Mouse (Mus musculus) CH12.LX (cell line): ENCODE results near the gene Card11. TPM values are rescaled to one million over a fixed set of nuclear protein-coding genes. Genes with fewer than 3 reads are reported as not detected.

ENCODE experiments used
- DNase-seq: peaks from one replicate; pipeline ENCODE4 v3.0.0-alpha.2; 2013; ENCODE audit errors: extremely low read depth
- H3K27ac ChIP-seq: 2 replicates; pipeline ENCODE4 v1.5.1; 2012; ENCODE audit warnings: low read depth, mild to moderate bottlenecking, control low read depth, moderate library complexity; ENCODE audit not compliant: insufficient read depth
- H3K27me3 ChIP-seq: replicated peaks from 2 replicates; pipeline ENCODE3; 2012; ENCODE audit warnings: inconsistent platforms
- H3K36me3 ChIP-seq, 2 experiments: replicated peaks in 1 of 2; 2 replicates each; pipeline versions ENCODE3 to v1.6.1; 2012; ENCODE audit warnings: inconsistent platforms in 1 of 2, low read length in 1 of 2, mild to moderate bottlenecking in 1 of 2, mixed read lengths in 1 of 2, moderate library complexity in 1 of 2; ENCODE audit not compliant: control insufficient read depth in 1 of 2, insufficient read depth in 1 of 2
- H3K4me1 ChIP-seq, 2 experiments: 2 replicates each; pipeline ENCODE4 v1.6.1; 2012; ENCODE audit warnings: inconsistent platforms in 1 of 2, moderate library complexity in 1 of 2; ENCODE audit not compliant: insufficient read depth in 2 of 2, control insufficient read depth in 1 of 2
- H3K4me2 ChIP-seq: 2 replicates; pipeline ENCODE4 v1.6.1; 2012; ENCODE audit warnings: low read depth, mild to moderate bottlenecking, control low read depth; ENCODE audit not compliant: poor library complexity, insufficient read depth, severe bottlenecking
- H3K4me3 ChIP-seq, 3 experiments: fragments of 150-350 bp in 1 of 3; sonication (generic) in 1 of 3; replicated peaks in 1 of 3; 2 replicates each; pipeline versions ENCODE3 to v1.5.1; 2011 to 2012; ENCODE audit warnings: low read depth in 2 of 3, low read length in 2 of 3, mild to moderate bottlenecking in 2 of 3, moderate library complexity in 2 of 3, control low read depth in 1 of 3, improper control_type of control experiment in 1 of 3, inconsistent platforms in 1 of 3, mixed read lengths in 1 of 3; ENCODE audit not compliant: poor library complexity in 1 of 3
- H3K79me2 ChIP-seq: replicated peaks from 2 replicates; pipeline ENCODE4 v1.6.1; 2012; ENCODE audit warnings: mild to moderate bottlenecking, moderate library complexity; ENCODE audit not compliant: control insufficient read depth, poor library complexity, insufficient read depth, severe bottlenecking; ENCODE audit errors: extremely low read depth
- H3K9ac ChIP-seq: 2 replicates; pipeline ENCODE4 v1.6.1; 2012; ENCODE audit warnings: low read depth, mild to moderate bottlenecking, control low read depth, moderate library complexity; ENCODE audit not compliant: insufficient read depth
- H3K9me3 ChIP-seq: replicated peaks from 2 replicates; pipeline ENCODE3; 2012; ENCODE audit warnings: low read length, inconsistent platforms, mixed read lengths
- BHLHE40 ChIP-seq: IDR thresholded peaks from 2 replicates; pipeline ENCODE4 v1.6.1; 2011; ENCODE audit warnings: mild to moderate bottlenecking, low read depth, low read length, improper control_type of control experiment
- CHD1 ChIP-seq: IDR thresholded peaks from 2 replicates; pipeline ENCODE4 v1.6.1; 2012; ENCODE audit warnings: low read depth, low read length, improper control_type of control experiment, inconsistent platforms
- CHD2 ChIP-seq: IDR thresholded peaks from 2 replicates; pipeline ENCODE4 v1.6.1; 2011; ENCODE audit warnings: low read length, improper control_type of control experiment
- E2F4 ChIP-seq: IDR thresholded peaks from 2 replicates; pipeline ENCODE4 v1.6.1; 2011; ENCODE audit warnings: low read depth, low read length, improper control_type of control experiment; ENCODE audit not compliant: insufficient replicate concordance
- ELF1 ChIP-seq: IDR thresholded peaks from 2 replicates; pipeline ENCODE4 v1.6.1; 2014; ENCODE audit warnings: low read depth, mild to moderate bottlenecking, inconsistent platforms, low read length, improper control_type of control experiment
- EP300 ChIP-seq: IDR thresholded peaks from 2 replicates; pipeline ENCODE4 v1.6.1; 2011; ENCODE audit warnings: low read length, improper control_type of control experiment
- ETS1 ChIP-seq: conservative IDR thresholded peaks from 2 replicates; pipeline ENCODE4 v1.6.1; 2012; ENCODE audit warnings: low read depth, mild to moderate bottlenecking, inconsistent platforms, low read length, improper control_type of control experiment, moderate library complexity
- IRF4 ChIP-seq: IDR thresholded peaks from 2 replicates; pipeline ENCODE4 v1.6.1; 2014; ENCODE audit warnings: low read depth, mild to moderate bottlenecking, inconsistent platforms, low read length, improper control_type of control experiment
- JUND ChIP-seq: conservative IDR thresholded peaks from 2 replicates; pipeline ENCODE4 v1.6.1; 2011; ENCODE audit warnings: low read depth, low read length, improper control_type of control experiment
- KAT2A ChIP-seq: IDR thresholded peaks from 2 replicates; pipeline ENCODE4 v1.6.1; 2012; ENCODE audit warnings: low read length, improper control_type of control experiment, inconsistent platforms; ENCODE audit not compliant: insufficient replicate concordance
- MAFK ChIP-seq: IDR thresholded peaks from 2 replicates; pipeline ENCODE4 v1.6.1; 2011; ENCODE audit warnings: low read length, improper control_type of control experiment; ENCODE audit not compliant: insufficient replicate concordance
- MAZ ChIP-seq: IDR thresholded peaks from 2 replicates; pipeline ENCODE4 v1.6.1; 2012; ENCODE audit warnings: low read depth, mild to moderate bottlenecking, inconsistent platforms, low read length, improper control_type of control experiment, moderate library complexity
- MEF2A ChIP-seq: IDR thresholded peaks from 2 replicates; pipeline ENCODE4 v1.6.1; 2014; ENCODE audit warnings: low read depth, mild to moderate bottlenecking, inconsistent platforms, low read length, improper control_type of control experiment, borderline replicate concordance
- NELFE ChIP-seq: IDR thresholded peaks from 2 replicates; pipeline ENCODE4 v1.6.1; 2011; ENCODE audit warnings: low read depth, low read length, improper control_type of control experiment
- PAX5 ChIP-seq: IDR thresholded peaks from 2 replicates; pipeline ENCODE4 v1.6.1; 2012; ENCODE audit warnings: low read length, inconsistent platforms, mixed read lengths
- POLR2A ChIP-seq: IDR thresholded peaks from 2 replicates; pipeline ENCODE4 v1.6.1; 2011; ENCODE audit warnings: low read depth, mild to moderate bottlenecking, improper control_type of control experiment, low read length
- POLR2AphosphoS2 ChIP-seq: IDR thresholded peaks from 2 replicates; pipeline ENCODE4 v1.6.1; 2011; ENCODE audit warnings: low read depth, low read length, improper control_type of control experiment
- RAD21 ChIP-seq: IDR thresholded peaks from 2 replicates; pipeline ENCODE4 v1.6.1; 2011; ENCODE audit warnings: low read depth, mild to moderate bottlenecking, low read length, improper control_type of control experiment, moderate library complexity
- RCOR1 ChIP-seq: conservative IDR thresholded peaks from 2 replicates; pipeline ENCODE4 v1.6.1; 2012; ENCODE audit warnings: low read depth, mild to moderate bottlenecking, inconsistent platforms, low read length, improper control_type of control experiment
- TCF12 ChIP-seq: IDR thresholded peaks from 2 replicates; pipeline ENCODE4 v1.6.1; 2014; ENCODE audit warnings: low read depth, mild to moderate bottlenecking, inconsistent platforms, low read length, improper control_type of control experiment
- UBTF ChIP-seq: IDR thresholded peaks from 2 replicates; pipeline ENCODE4 v1.6.1; 2012; ENCODE audit warnings: low read depth, mild to moderate bottlenecking, inconsistent platforms, low read length, improper control_type of control experiment, moderate library complexity
- USF1 ChIP-seq: IDR thresholded peaks from 2 replicates; pipeline ENCODE4 v1.6.1; 2014; ENCODE audit warnings: low read depth, mild to moderate bottlenecking, inconsistent platforms, low read length, improper control_type of control experiment
- ZC3H11A ChIP-seq: IDR thresholded peaks from 2 replicates; pipeline ENCODE4 v1.6.1; 2012; ENCODE audit warnings: low read depth, mild to moderate bottlenecking, inconsistent platforms, low read length, improper control_type of control experiment
- ZKSCAN1 ChIP-seq: IDR thresholded peaks from 2 replicates; pipeline ENCODE4 v1.6.1; 2012; ENCODE audit warnings: low read depth, inconsistent platforms, low read length, improper control_type of control experiment, borderline replicate concordance
- ZMIZ1 ChIP-seq: IDR thresholded peaks from 2 replicates; pipeline ENCODE4 v1.6.1; 2012; ENCODE audit warnings: low read depth, mild to moderate bottlenecking, inconsistent platforms, low read length, improper control_type of control experiment
- ZNF384 ChIP-seq: IDR thresholded peaks from 2 replicates; pipeline ENCODE4 v1.6.1; 2012; ENCODE audit warnings: low read depth, low read length, improper control_type of control experiment, inconsistent platforms
- dilution Hi-C: fragments of 300-500 bp; cut with MboI; formaldehyde crosslinking; loops from 2 replicates; pipeline ENCODE4 v1.14.3; 2020; ENCODE audit warnings: low sequenced_read_pairs; ENCODE audit not compliant: extremely low pct_unique_long_range_greater_than_20kb, extremely low pct_ligation_motif_present
- in situ Hi-C: fragments of 300-500 bp; cut with MboI; formaldehyde crosslinking; loops from 3 replicates; pipeline ENCODE4 v1.14.3; 2019; ENCODE audit warnings: low sequenced_read_pairs, low pct_ligation_motif_present, low pct_unique_long_range_greater_than_20kb, mixed read lengths
- polyA plus RNA-seq: library from polyadenylated mRNA; unstranded; fragments of >175 nt; gene quantifications from 2 replicates; pipeline ENCODE4 v1.2.1, GENCODE M21; 2012; ENCODE audit warnings: low read depth; ENCODE audit not compliant: insufficient read length
- total RNA-seq, 2 experiments: library from RNA; depleted of rRNA; stranded (reverse); fragments of 300-350 nt in 1 of 2; fragments of >200 nt in 1 of 2; gene quantifications; 2 replicates each; pipeline ENCODE4 v1.2.3; 2012 to 2014

The Card11 gene
- total and polyA plus RNA-seq, 3 experiments = 16.1 to 84.6 (median 31.9) TPM

DNA sequence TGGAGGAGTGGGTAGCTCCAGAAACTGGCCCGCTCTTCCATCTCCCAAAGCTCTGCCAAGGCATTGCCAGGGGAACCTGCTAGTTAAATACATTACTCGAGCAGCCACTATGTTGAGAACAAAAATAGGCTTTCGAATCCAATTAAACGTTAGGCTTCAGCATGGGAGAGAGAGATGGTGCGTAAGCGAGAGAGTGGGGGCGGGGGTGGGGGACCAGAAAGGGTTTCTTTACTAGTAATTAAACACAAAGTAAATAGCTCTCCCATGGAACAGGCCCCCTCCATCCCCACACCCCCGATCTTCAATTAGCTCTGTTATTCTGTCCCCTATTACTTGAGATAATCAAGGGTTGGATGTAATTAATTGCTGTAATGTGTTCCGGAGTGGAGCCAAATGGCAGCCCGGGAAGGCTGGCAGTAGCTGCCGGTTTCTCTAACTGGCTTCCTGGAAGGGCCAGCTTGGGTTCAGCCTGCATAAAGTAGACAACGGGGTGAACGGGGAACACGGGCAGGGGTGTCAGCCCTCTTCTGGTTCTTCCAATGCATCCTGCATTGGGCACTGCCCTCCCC is 59.4 kb downstream of the Card11 start:
- Histone ChIP-seq H3K9ac (no peak overlapping the region), H3K4me3 (no peak overlapping the region), H3K36me3 (peaks cover 49 to 82% of the 10 kb centered on the region in 2 experiments), H3K27me3 (no peaks in the 10 kb centered on the region), H3K79me2 (peaks cover 34% of the 10 kb centered on the region), H3K27ac (no peak overlapping the region), H3K9me3 (peaks cover 10% of the 10 kb centered on the region), H3K4me1 (peaks cover 9 to 36% of the 10 kb centered on the region in 2 experiments), H3K4me2 (no peak overlapping the region)
- dilution Hi-C loops = no loop called here
- no peak for DNase-seq
- TF ChIP-seq CHD2 (no peak), MAFK (no peak), ZKSCAN1 (no peak), BHLHE40 (no peak), USF1 (no peak), NELFE (no peak), MAZ (no peak), ELF1 (no peak), POLR2AphosphoS2 (no peak), ZC3H11A (no peak), UBTF (no peak)
- in situ Hi-C loops = no loop called here

DNA sequence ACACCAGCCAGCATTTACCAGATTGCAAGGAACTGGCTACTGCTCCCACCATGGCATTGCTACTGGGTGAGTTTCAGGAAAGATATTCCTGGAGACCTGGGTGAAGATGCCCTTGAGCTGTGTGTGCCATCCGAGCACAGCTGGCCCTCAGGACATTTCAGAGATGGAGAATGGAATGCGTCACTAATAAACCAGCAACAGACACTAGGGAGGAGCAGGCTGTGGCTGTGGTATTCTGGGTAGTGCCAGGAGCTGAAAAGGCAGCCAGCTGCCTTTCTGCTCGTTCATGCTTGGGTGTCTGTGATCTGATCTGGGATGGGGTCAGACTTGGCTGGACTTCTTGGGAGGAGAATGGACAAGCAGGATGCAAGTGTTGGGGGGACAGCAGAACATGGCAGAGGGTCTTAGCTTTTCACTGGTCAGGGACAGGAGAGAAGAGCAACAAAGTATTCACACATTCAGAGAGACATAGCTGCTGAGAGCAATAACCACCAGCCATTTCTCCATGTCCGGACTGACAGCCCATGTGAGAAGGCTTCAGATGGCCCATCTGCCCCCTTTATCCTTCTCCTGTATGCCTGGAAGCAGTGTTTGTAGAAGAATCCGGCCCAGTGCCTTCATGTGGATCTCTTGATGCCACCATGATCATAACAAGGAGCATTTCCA is 60.0 kb downstream of the Card11 start:
- Histone ChIP-seq H3K79me2 (peaks cover 34% of the 10 kb centered on the region), H3K27ac (no peak overlapping the region), H3K27me3 (no peaks in the 10 kb centered on the region), H3K9ac (no peak overlapping the region), H3K36me3 (peaks cover 53 to 86% of the 10 kb centered on the region in 2 experiments), H3K4me3 (no peak overlapping the region), H3K9me3 (peaks cover 11% of the 10 kb centered on the region), H3K4me2 (no peak overlapping the region), H3K4me1 (peaks cover 5 to 30% of the 10 kb centered on the region in 2 experiments)
- in situ Hi-C loops (no loop called here), dilution Hi-C loops (no loop called here)
- no peak for DNase-seq
- TF ChIP-seq ELF1 (no peak), NELFE (no peak), MAFK (no peak), EP300 (no peak), E2F4 (no peak), JUND (no peak), POLR2A (no peak), PAX5 (no peak), KAT2A (no peak), RCOR1 (no peak), TCF12 (no peak), ETS1 (no peak), RAD21 (no peak), IRF4 (no peak), MAZ (no peak), MEF2A (no peak), ZMIZ1 (no peak), ZNF384 (no peak), CHD1 (no peak)
